Mouse (Mus musculus): ENCODE measurements around the gene Pum2.

DNA sequence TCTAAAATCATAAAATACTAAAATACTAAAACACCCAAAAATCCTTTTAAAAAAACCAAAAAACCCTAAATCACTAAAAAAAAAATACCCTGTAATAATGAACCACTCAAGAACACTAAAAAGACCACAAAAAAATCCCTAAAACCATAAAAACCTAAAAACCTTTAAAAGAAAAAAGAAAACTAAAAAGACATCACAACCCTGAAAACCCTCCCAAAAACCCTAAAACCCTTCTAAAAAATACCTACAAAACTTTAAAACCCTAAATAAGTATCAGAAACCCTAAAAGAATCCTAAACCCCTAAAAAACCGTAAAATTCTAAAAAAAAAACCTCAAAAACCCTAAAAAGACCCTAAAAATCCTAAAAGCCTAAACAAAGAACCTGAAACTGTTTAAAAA is 42.2 kb upstream of the Pum2 start:
- TF ChIP-seq CTCF (IDR thresholded peaks at IDR 0.05; ENCODE audit: extremely low read depth, insufficient read depth, insufficient read length, insufficient replicate concordance) (no peak), POLR2A (IDR thresholded peaks at IDR 0.05; ENCODE audit: low read depth, low read length) (no peak)

All from spleen, adult 2 months (tissue).